Mouse (Mus musculus) urinary bladder, postnatal 36 days (tissue): ENCODE measurements around the gene Arid4a.
A peak's percentile ranks its signal among the peaks of the same experiment; 100 is the strongest.
"Not testable (repeated sequence)": the region's sequence is repeated elsewhere in the genome, so short reads cannot be mapped to it uniquely, and the experiment has no call there.

Source experiments
- DNase-seq, 2 experiments: peaks; one replicate each; pipeline ENCODE4 v3.0.0; 2022; ENCODE audit warnings: low spot score in 2 of 2, mixed read lengths in 1 of 2

The Arid4a gene

GRCm38 (mm10) chr12:71053031-71053430, 37.2 kb downstream of the Arid4a start:
- DNase-seq, result peak in 1 of 2 experiments; percentile 15

DNA sequence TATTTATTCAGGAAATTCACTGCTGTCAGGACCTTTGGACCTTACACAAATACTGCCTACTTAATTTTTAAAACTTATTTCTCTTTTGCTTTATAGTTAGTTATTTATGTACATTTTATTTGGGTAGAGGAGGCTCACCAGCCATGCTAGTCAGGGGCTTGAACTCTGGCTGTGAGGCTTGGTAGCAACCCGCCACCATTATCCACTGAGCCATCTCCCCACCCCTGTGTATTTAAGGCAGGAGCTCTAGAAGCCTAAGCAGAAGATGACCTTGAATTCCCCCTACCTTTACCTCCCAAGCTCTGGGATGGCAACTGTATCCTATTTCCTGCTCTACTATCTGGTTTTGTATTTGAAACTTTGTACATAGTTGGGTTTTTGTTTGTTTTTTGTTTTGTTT, 37.7 kb downstream of the Arid4a start:
- DNase-seq, result no peak

- no peak for DNase-seq
Measured at GRCm38 (mm10) chr12:71055537-71055936, 39.7 kb downstream of the Arid4a start.

DNA sequence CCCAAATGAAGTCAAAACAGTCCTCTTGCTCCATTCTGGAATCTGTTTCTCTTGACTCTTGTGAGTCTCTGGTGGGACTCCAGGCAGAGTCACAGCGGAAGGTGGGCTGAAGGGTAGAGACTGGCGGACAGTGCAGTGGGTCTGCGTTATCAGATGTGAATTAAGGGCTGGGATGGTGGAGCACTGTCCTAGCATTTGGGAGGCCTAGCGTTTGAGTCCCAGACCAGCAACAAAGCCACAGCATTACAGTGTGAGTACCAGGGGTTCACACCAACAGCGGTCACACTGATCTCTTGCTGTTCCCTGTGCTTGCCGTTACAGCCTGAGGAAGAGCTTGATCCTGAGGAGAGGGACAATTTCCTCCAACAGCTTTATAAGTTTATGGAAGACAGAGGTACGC, 44.0 kb downstream of the Arid4a start:
- DNase-seq, result no peak

GRCm38 (mm10) chr12:71069846-71070245, 54.1 kb downstream of the Arid4a start:
- DNase-seq, result no peak

GRCm38 (mm10) chr12:71072048-71072447, 56.3 kb downstream of the Arid4a start:
- DNase-seq, result no peak

- no peak for DNase-seq
Measured at GRCm38 (mm10) chr12:71073113-71073730, 57.4 kb downstream of the Arid4a start.

GRCm38 (mm10) chr12:71086331-71086730, 70.5 kb downstream of the Arid4a start:
- DNase-seq, result no peak

- not testable (repeated sequence) for DNase-seq
Measured at GRCm38 (mm10) chr12:71104275-71104674, 88.5 kb downstream of the Arid4a start.

DNA sequence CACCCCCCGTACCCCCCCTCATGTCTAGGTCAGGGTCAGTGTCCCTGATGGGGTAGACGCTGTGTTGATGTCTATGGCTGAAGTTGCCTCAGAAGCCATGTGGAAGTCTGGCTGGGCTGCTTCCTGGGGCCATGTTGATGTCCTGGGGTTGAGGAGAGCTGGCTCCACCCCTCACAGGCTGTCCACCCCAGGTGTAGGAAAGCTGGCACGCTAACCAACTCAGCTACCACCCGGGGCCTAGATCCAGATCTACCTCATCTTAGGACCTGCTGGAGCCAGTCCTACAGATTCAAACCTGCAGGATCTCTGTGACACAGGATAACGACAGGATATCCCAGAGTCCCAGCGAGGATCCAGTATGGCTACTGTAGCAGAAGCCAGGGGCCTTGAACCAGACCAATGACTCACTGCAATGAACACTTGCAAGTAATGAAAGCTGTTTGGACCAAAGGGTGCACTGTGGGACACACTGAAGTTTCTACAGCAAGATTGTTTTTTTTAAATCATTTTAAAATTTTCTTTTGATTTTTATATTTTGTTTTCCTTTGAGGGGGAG, 91.5 kb downstream of the Arid4a start:
- DNase-seq, result no peak

DNA sequence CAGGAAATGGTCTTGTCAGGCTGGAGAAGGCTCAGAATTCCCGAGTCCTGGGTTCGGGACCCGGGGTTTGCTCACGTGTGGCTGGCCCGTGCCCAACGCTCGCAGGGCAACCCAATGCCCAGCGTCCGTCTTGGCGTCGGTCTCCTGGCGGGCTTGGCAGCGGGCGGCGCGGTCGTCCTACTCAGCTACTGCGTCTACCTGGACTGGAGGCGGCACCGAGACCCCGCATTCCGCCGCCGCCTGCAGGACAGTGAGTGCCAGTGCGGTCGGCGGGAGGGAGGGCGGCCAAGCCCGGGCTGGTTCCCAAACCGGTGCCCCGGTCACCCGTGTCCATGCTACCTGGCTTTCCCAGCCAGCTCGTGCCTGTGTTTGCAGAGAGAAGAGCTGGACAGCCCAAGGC, 95.5 kb downstream of the Arid4a start, which contains the start of gene Tomm20l:
TSS of gene Tomm20l (plus strand) at position 98 of the 400 bp plus-strand sequence.
- DNase-seq, result peak in 1 of 2 experiments; percentile 33

DNA sequence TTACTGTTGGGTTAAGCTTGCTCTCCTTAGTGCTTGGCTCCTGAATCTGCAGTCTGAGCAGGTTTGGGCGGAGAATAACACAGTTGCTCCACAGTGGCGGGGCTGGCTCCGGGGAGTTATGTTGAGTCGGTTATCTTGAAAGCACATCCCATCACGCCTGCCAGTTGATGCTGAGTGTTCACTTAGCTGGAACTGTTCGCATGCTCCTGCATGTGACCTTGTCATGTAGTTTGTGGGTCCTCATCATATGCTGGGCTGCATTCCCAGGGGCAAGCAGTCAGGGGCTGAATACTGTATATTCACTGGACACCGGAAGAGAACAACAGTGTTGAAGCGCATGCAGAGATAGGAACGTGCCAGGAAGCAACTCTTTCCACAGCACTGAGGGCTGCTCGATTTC, 97.3 kb downstream of the Arid4a start:
- DNase-seq, result no peak

- peak in 1 of 2 experiments; percentile 24 for DNase-seq
Measured at GRCm38 (mm10) chr12:71113675-71114288, 98.0 kb downstream of the Arid4a start.

GRCm38 (mm10) chr12:71116411-71116810, 100.6 kb downstream of the Arid4a start:
- no peak for DNase-seq

DNA sequence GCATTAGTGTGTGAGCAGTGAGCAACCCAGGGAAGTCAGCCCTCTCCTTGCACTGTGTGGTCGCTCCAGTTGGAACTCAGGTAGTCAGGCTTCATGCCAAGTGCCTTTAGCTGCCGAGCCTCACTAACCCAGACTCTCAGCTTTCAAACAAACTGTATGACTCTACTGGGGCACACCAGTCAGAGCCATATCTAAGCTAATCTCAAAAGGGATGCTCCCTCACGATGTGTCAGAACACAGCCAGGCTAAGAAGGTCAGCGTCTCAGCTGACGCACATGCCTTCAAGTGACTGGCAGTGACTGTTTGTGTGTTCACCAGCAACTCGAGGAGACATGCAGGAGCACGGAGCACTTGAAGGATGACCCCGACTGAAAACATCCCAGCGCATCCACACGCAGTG, 106.9 kb downstream of the Arid4a start:
- no peak for DNase-seq

DNA sequence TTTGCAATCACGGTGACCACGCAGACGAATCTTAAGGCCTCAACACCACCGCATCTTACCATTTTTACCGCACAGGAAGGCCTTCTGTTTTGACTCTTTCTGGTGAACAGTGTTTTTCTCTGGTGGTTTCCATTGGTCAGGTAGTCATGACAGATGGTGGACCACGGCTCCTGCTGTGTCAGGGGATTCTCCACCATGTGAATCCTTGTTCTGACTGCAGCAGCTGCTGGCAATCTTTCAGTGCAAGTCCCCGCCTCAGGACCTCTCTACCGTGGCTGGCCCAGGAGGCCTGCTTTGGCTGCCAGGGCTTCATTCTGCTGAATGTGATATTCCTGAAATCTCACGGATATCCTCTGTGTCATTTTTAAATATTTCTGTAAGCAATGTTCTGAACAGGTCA, 107.5 kb downstream of the Arid4a start:
- no peak for DNase-seq

DNA sequence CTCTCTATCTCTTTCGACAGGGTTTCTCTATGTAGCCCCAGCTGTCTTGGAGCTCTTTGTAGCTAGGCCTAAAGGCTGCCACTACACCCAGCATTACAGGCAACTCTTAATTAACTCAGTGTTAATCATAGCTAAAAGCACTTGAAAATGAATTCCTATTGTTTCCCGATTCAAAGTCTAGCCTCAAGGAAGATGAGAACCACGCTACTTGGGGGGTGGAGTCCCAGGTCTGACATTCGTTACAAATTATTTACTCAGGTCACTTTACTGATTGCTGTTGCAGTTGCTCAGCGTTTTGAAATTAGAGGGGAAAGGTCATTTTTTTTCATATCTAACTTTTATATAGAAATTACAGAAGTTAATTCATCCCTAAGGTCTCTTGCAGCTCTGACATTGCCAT, 119.8 kb downstream of the Arid4a start:
- DNase-seq, result no peak

- DNase-seq, result peak; percentile 61 to 70
Measured at GRCm38 (mm10) chr12:71136130-71136973, 120.6 kb downstream of the Arid4a start, which contains the start of the genes Timm9 and 2700049A03Rik. Gene Timm9, minus strand, starts transcription at chr12:71136684. Gene 2700049A03Rik, plus strand, starts transcription at chr12:71136848.

DNA sequence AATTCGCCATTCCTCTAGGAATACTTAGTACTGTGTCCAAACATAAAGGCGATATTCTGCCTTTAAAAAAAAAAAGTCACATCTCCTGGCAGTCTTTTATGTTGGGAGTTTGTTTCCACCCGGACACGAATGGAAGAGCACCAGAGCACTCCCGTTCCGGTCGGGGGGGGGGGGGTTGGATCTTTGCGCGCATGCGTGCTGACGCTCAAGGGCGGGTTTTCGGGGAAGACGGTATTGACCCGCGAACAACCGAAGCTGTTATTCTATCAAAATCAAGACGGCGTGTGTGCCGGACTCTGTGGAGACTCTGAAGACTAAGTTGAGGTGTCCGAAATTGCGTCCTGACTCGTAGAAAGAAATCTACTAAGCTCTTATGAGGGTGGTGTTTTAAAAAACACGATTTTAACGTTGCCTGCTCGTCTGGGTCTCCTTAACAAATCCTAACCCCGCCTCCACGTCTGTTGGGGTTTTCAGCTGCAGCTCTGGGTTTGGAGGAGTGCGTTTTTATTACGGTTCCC, 121.2 kb downstream of the Arid4a start:
- DNase-seq, result peak; percentile 66 to 71

GRCm38 (mm10) chr12:71137686-71138085, 121.9 kb downstream of the Arid4a start:
- no peak for DNase-seq

DNA sequence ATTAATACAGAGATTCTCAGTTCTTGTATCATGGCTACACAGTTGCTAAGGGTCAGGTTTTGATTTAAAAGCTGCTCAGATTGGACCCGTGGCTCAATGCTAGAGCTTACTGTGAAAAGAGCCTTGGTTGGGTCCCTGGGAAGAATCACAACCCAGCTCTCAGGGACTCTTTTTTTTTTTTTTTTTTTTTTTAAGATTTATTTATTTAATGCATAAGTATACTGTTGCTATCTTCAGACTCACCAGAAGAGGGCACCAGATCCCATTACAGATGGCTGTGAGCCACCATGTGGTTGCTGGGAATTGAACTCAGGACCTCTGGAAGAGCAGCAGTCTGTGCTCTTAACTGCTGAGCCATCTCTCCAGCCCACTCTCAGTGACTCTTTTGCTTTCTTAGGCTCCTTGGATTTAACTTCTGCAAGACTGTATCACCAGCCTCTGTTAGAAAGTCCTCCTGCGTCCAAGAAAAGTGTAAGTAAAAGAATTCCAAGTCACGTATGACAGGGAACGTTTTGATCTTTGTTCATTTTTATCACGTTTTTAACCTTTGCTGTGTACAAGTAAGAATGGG, 123.6 kb downstream of the Arid4a start:
- no peak for DNase-seq

DNA sequence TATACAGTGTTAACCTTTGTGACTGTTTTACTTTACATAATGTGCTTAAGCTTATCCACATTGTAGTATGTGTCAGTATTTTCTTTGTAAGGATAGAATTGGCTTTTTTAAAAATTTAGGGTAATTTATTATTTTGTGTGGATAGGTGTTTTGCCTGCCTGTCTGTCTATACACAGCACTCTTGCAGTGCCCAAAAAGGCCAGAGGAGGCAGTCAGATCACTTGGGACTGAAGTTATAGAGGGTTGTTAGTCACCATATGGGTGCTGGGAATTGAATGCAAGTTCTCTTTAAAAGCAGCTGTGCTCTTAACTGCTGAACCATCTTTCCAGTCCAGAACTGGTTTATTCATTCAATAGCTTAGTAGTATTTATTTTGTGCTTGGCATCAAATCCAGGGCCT, 125.4 kb downstream of the Arid4a start:
- no peak for DNase-seq
